Mouse (Mus musculus): Measurements from ENCODE around the gene Akap7. TPM values are rescaled to one million over a fixed set of nuclear protein-coding genes. Genes with fewer than 3 reads are reported as not detected.

Akap7 gene
- polyA plus RNA-seq, 1 experiment from 2014 or later, result 30.3 TPM

DNA sequence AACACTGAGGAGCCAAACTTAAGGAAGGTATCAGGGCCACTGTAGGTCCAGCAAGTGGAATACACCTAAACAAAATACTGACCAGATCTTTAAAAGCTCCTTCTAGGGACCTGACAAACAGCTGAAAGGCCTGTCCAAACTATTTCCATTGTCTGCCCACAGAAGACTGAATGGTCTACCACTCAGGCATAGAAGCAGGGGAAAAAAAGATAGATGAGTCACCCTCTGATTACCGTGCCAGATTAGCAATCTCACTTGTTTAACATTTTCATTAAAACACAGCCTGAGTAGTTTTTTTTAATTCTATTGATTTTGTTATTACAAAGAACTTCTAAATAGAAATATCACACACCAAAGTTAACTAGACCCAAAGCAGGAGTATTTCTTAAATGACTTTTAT is 33.9 kb downstream of the Akap7 start:
- Histone ChIP-seq H3K36me3 (ENCODE audit: control insufficient read depth, insufficient read depth, low read length) (no peaks in the 10 kb centered on the region), H3K9me3 (ENCODE audit: control insufficient read depth, low read length) (no peaks in the 10 kb centered on the region), H3K4me2 (replicated peaks; ENCODE audit: low read depth, low read length) (no peak overlapping the region), H3K27me3 (ENCODE audit: control insufficient read depth, insufficient read depth, low read length) (no peaks in the 10 kb centered on the region), H3K4me1 (ENCODE audit: control insufficient read depth, insufficient read depth, low read length) (no peaks in the 10 kb centered on the region), H3K4me3 (ENCODE audit: low read length) (no peak overlapping the region), H3K27ac (ENCODE audit: low read depth, low read length) (no peak overlapping the region), H3K9ac (ENCODE audit: low read depth, low read length) (no peak overlapping the region)
- WGBS, result 77% methylated on average over 1 of the region's 1 CpGs
- ATAC-seq (ENCODE audit: low FRiP score, low TSS enrichment), result no peak

DNA sequence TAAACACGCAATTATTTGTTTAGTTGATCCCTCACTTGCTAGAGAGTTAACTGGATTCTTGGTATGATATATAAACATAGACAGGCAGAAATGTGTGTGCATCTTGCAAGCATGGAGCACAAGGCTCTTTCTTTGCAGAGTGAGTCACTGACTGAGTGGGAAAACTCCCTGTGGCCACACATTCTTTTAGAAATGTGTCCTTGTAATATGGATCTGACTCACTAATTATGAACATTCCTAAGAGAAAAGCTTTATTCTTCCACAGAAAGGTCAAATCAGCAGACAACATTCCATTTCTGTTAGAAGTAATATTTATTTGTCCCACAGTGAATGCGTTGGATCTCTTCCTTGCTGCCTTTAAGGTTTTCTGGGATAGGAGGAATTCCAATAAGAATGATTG is 35.9 kb downstream of the Akap7 start:
- H3K27me3 ChIP-seq (ENCODE audit: control insufficient read depth, insufficient read depth, low read length), result no peaks in the 10 kb centered on the region
- no peak overlapping the region for H3K9ac ChIP-seq (ENCODE audit: low read depth, low read length)
- H3K4me1 ChIP-seq (ENCODE audit: control insufficient read depth, insufficient read depth, low read length), result no peaks in the 10 kb centered on the region
- H3K9me3 ChIP-seq (ENCODE audit: control insufficient read depth, low read length), result no peaks in the 10 kb centered on the region
- WGBS, result 86% methylated on average over 2 of the region's 2 CpGs
- H3K4me3 ChIP-seq (ENCODE audit: low read length), result no peak overlapping the region
- no peaks in the 10 kb centered on the region for H3K36me3 ChIP-seq (ENCODE audit: control insufficient read depth, insufficient read depth, low read length)
- no peak overlapping the region for H3K4me2 ChIP-seq (replicated peaks; ENCODE audit: low read depth, low read length)
- no peak for ATAC-seq (ENCODE audit: low FRiP score, low TSS enrichment)
- H3K27ac ChIP-seq (ENCODE audit: low read depth, low read length), result no peak overlapping the region

DNA sequence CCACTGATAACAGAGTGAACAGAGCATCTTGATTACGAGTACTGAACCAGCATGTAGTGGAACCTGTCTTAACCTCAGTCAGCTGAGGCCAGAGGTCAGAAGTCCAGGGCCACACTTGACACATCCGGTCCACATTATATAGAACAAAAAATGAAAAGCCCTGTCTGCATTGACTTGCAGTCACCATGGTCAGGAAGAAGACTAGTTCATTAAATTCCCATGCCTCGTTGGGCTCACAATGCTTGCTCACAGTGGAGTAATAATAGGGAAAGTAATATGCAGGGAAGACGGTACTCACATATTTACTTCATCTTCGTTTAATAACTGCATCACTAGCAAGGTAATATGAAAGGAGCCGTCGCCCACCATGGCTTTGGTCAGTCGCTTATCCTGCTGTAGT is 36.5 kb downstream of the Akap7 start:
- no peak overlapping the region for H3K4me2 ChIP-seq (replicated peaks; ENCODE audit: low read depth, low read length)
- H3K4me1 ChIP-seq (ENCODE audit: control insufficient read depth, insufficient read depth, low read length), result no peaks in the 10 kb centered on the region
- no peak overlapping the region for H3K9ac ChIP-seq (ENCODE audit: low read depth, low read length)
- H3K27me3 ChIP-seq (ENCODE audit: control insufficient read depth, insufficient read depth, low read length), result no peaks in the 10 kb centered on the region
- H3K27ac ChIP-seq (ENCODE audit: low read depth, low read length), result no peak overlapping the region
- H3K36me3 ChIP-seq (ENCODE audit: control insufficient read depth, insufficient read depth, low read length), result no peaks in the 10 kb centered on the region
- no peak for ATAC-seq (ENCODE audit: low FRiP score, low TSS enrichment)
- H3K9me3 ChIP-seq (ENCODE audit: control insufficient read depth, low read length), result no peaks in the 10 kb centered on the region
- no peak overlapping the region for H3K4me3 ChIP-seq (ENCODE audit: low read length)
- WGBS, result 90% methylated on average over 8 of the region's 8 CpGs

DNA sequence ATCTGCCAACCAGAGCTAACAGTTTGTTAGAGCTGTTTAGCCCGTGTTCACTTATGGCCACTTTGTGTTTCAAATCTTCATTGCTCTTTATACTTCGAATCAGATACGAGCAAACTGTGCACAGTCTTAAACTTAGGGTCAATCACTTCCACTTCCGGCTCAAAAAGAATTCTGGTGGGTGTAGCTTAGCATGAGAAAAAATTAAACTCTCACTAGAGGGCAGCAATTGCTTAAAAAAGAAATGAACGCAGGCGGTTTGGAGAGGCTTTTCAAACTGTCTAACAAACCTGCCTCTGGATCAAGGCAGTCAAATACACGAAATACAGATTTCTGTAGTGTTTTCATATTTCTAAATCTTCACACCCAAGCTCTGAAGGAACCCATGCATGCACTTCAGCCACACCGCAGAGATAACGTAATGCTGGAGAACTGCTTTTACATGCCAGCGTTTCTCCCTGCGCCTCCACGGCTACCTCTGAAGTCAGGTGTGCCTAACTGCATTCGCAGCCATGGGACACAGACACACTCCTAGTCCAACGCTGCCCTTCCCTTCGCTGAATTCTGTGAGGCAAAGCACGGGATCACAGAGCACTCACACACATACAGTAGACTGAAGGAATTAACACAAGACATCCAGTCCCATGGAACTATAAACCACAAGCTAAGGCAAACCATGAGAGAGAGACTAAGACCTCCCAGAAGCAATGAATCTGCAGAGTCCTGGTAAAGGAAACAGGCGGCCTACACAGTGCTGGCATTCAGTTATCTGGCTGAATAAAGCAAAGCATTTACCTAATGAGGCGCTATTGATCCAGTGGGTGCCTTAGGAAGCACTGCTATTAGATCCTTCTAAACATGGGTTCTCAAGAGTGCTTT is 39.0 kb downstream of the Akap7 start:
- Histone ChIP-seq H3K4me1 (ENCODE audit: control insufficient read depth, insufficient read depth, low read length) (no peaks in the 10 kb centered on the region), H3K4me3 (ENCODE audit: low read length) (no peak overlapping the region), H3K9ac (ENCODE audit: low read depth, low read length) (no peak overlapping the region), H3K27me3 (ENCODE audit: control insufficient read depth, insufficient read depth, low read length) (no peaks in the 10 kb centered on the region), H3K4me2 (replicated peaks; ENCODE audit: low read depth, low read length) (peak overlapping the region; percentile 17; the same call in 1 of the 2 replicates), H3K36me3 (ENCODE audit: control insufficient read depth, insufficient read depth, low read length) (no peaks in the 10 kb centered on the region), H3K27ac (ENCODE audit: low read depth, low read length) (no peak overlapping the region), H3K9me3 (ENCODE audit: control insufficient read depth, low read length) (no peaks in the 10 kb centered on the region)
- peak; percentile 60; the same call in 1 of the 2 replicates for ATAC-seq (ENCODE audit: low FRiP score, low TSS enrichment)
- 55% methylated on average over 18 of the region's 18 CpGs for WGBS

DNA sequence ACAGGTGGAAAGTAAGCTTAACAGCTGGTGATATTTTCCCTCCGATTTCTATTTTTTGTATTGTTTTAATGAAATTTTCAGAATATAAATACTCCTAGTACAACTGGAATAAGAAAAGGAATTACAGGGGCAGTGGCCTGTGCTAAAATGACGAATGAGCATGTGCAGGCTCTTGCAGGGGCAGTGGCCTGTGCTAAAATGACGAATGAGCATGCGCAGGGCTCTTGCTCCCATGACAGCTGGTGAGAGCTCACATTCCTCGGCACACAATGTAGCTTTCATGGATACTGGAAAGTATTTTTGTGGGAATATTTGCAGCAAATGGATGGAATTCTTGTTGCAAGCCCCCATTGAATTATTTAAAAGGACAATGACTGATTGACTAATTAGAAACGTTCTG is 46.5 kb downstream of the Akap7 start:
- Histone ChIP-seq H3K9me3 (ENCODE audit: control insufficient read depth, low read length) (no peaks in the 10 kb centered on the region), H3K4me1 (ENCODE audit: control insufficient read depth, insufficient read depth, low read length) (0 out of 2 replicates have a peak, but pooled peaks cover 3% of the 10 kb centered on the region), H3K4me2 (replicated peaks; ENCODE audit: low read depth, low read length) (no peak overlapping the region), H3K4me3 (ENCODE audit: low read length) (no peak overlapping the region), H3K27me3 (ENCODE audit: control insufficient read depth, insufficient read depth, low read length) (no peaks in the 10 kb centered on the region), H3K27ac (ENCODE audit: low read depth, low read length) (no peak overlapping the region), H3K36me3 (ENCODE audit: control insufficient read depth, insufficient read depth, low read length) (no peaks in the 10 kb centered on the region), H3K9ac (ENCODE audit: low read depth, low read length) (no peak overlapping the region)
- no peak for ATAC-seq (ENCODE audit: low FRiP score, low TSS enrichment)
- WGBS, result 55% methylated on average over 6 of the region's 6 CpGs

DNA sequence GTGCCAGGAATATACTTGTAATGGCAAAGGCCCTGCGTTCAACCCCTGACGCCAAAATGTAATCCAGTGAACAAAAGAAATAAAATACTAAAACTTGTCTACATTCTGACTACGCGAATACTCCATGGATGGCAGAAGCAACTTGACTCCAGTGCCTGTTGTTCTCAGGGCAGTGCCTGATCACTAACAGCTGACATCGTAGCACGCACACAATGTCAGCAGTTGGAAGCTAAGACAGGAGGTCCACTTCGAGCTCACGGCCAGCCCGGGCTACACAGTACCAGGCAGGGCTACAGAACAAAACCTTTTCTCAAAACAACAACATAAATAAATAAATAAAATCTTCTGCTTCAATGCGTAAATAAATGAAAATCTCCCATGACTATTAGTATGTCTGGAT is 46.9 kb downstream of the Akap7 start:
- no peak overlapping the region for H3K27ac ChIP-seq (ENCODE audit: low read depth, low read length)
- H3K4me2 ChIP-seq (replicated peaks; ENCODE audit: low read depth, low read length), result no peak overlapping the region
- H3K27me3 ChIP-seq (ENCODE audit: control insufficient read depth, insufficient read depth, low read length), result no peaks in the 10 kb centered on the region
- H3K36me3 ChIP-seq (ENCODE audit: control insufficient read depth, insufficient read depth, low read length), result no peaks in the 10 kb centered on the region
- ATAC-seq (ENCODE audit: low FRiP score, low TSS enrichment), result no peak
- WGBS, result 87% methylated on average over 10 of the region's 10 CpGs
- no peak overlapping the region for H3K4me3 ChIP-seq (ENCODE audit: low read length)
- H3K4me1 ChIP-seq (ENCODE audit: control insufficient read depth, insufficient read depth, low read length), result 0 out of 2 replicates have a peak, but pooled peaks cover 3% of the 10 kb centered on the region
- no peaks in the 10 kb centered on the region for H3K9me3 ChIP-seq (ENCODE audit: control insufficient read depth, low read length)
- H3K9ac ChIP-seq (ENCODE audit: low read depth, low read length), result no peak overlapping the region

DNA sequence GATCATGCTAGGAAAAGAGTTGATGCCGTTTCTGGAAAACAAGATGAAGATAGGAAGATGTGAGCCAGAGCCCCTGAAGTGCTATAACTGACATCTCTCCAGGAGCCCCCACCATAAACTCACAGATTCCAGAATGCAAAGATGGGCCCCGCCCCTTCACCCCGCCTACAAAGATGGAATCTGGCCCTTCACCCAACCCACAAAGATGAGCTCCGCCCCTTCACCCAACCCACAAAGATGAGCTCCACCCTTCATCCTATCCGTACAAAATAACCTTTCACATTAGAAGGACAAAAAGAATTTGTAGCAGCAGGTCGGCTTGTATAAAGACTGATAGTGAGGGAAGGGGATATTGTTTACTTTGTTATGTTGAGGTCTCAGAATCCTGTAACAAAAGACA is 49.5 kb downstream of the Akap7 start:
- Histone ChIP-seq H3K27me3 (ENCODE audit: control insufficient read depth, insufficient read depth, low read length) (no peaks in the 10 kb centered on the region), H3K27ac (ENCODE audit: low read depth, low read length) (no peak overlapping the region), H3K4me1 (ENCODE audit: control insufficient read depth, insufficient read depth, low read length) (0 out of 2 replicates have a peak, but pooled peaks cover 3% of the 10 kb centered on the region), H3K4me3 (ENCODE audit: low read length) (no peak overlapping the region), H3K4me2 (replicated peaks; ENCODE audit: low read depth, low read length) (no peak overlapping the region), H3K36me3 (ENCODE audit: control insufficient read depth, insufficient read depth, low read length) (no peaks in the 10 kb centered on the region), H3K9ac (ENCODE audit: low read depth, low read length) (no peak overlapping the region), H3K9me3 (ENCODE audit: control insufficient read depth, low read length) (no peaks in the 10 kb centered on the region)
- no peak for ATAC-seq (ENCODE audit: low FRiP score, low TSS enrichment)
- WGBS, result 84% methylated on average over 6 of the region's 6 CpGs

DNA sequence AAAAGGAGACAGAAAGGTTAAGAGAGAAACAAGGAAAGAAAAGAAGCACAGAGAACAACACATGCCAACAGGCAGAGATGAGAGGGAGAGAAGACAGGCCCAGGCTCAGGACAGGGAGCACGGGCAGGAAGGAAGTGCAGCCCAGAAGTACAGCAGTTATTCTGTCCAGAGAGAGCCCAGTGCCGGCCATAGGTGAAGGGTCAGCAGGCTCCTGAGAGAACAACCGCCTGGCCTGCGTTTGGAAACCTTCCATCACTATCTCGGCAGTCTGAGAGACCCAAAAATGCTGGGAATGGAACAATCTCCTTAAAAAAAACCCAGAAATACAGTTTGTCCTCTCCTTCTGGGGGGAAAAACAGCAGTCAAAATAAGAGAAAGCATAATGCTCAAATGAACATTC is 50.2 kb downstream of the Akap7 start:
- ATAC-seq (ENCODE audit: low FRiP score, low TSS enrichment), result no peak
- Histone ChIP-seq H3K4me1 (ENCODE audit: control insufficient read depth, insufficient read depth, low read length) (0 out of 2 replicates have a peak, but pooled peaks cover 3% of the 10 kb centered on the region), H3K9ac (ENCODE audit: low read depth, low read length) (no peak overlapping the region), H3K27me3 (ENCODE audit: control insufficient read depth, insufficient read depth, low read length) (no peaks in the 10 kb centered on the region), H3K4me2 (replicated peaks; ENCODE audit: low read depth, low read length) (no peak overlapping the region), H3K27ac (ENCODE audit: low read depth, low read length) (no peak overlapping the region), H3K4me3 (ENCODE audit: low read length) (no peak overlapping the region), H3K36me3 (ENCODE audit: control insufficient read depth, insufficient read depth, low read length) (no peaks in the 10 kb centered on the region), H3K9me3 (ENCODE audit: control insufficient read depth, low read length) (no peaks in the 10 kb centered on the region)
- WGBS, result 38% methylated on average over 5 of the region's 5 CpGs

DNA sequence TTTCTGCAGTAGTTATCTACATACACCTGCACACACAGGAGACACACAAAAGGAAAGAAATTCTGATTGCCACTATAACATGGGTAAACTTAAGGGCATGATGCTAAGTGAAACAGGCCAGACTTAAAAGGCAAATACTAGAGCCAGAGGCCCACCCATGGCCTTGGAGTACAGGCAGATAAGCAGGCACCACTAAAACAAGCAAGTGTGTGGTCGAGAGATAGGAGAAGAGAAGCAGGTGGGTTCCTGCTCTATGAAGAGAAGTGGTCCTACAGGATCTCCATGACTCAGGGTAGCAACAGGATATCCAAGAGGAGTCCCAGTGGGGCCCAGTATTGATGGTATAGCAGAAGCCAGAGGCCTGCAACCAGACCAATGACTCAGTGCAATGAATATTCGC is 54.2 kb downstream of the Akap7 start:
- ATAC-seq (ENCODE audit: low FRiP score, low TSS enrichment), result no peak
- no peak overlapping the region for H3K4me2 ChIP-seq (replicated peaks; ENCODE audit: low read depth, low read length)
- H3K4me3 ChIP-seq (ENCODE audit: low read length), result no peak overlapping the region
- 88% methylated on average over 2 of the region's 2 CpGs for WGBS
- H3K9me3 ChIP-seq (ENCODE audit: control insufficient read depth, low read length), result no peaks in the 10 kb centered on the region
- no peak overlapping the region for H3K27ac ChIP-seq (ENCODE audit: low read depth, low read length)
- H3K4me1 ChIP-seq (ENCODE audit: control insufficient read depth, insufficient read depth, low read length), result 0 out of 2 replicates have a peak, but pooled peaks cover 3% of the 10 kb centered on the region
- H3K27me3 ChIP-seq (ENCODE audit: control insufficient read depth, insufficient read depth, low read length), result no peaks in the 10 kb centered on the region
- H3K9ac ChIP-seq (ENCODE audit: low read depth, low read length), result no peak overlapping the region
- H3K36me3 ChIP-seq (ENCODE audit: control insufficient read depth, insufficient read depth, low read length), result no peaks in the 10 kb centered on the region
